Mouse (Mus musculus) heart, adult 2 months (tissue): Measurements from ENCODE around the gene Agl. TPM values are rescaled to one million over a fixed set of nuclear protein-coding genes. Genes with fewer than 3 reads are reported as not detected.

Experiments
- DNase-seq, 2 experiments: peaks; one replicate each; pipeline ENCODE4 v3.0.0; 2021
- H3K27ac ChIP-seq: fragments of 200-600 bp; 2 replicates; pipeline ENCODE4 v1.8.1; 2022
- H3K27me3 ChIP-seq: fragments of 200-500 bp; 2 replicates; pipeline ENCODE4 v1.6.1; 2012; ENCODE audit warnings: mild to moderate bottlenecking, low read length, inconsistent platforms, mixed read lengths; ENCODE audit not compliant: control insufficient read depth, insufficient read depth
- H3K36me3 ChIP-seq: fragments of 200-500 bp; 2 replicates; pipeline ENCODE4 v1.6.1; 2012; ENCODE audit warnings: low read length, inconsistent platforms; ENCODE audit not compliant: control insufficient read depth, insufficient read depth
- H3K4me1 ChIP-seq: fragments of 200-500 bp; 2 replicates; pipeline ENCODE4 v1.6.1; 2011; ENCODE audit warnings: low read length; ENCODE audit not compliant: control insufficient read depth, insufficient read depth
- H3K4me3 ChIP-seq: fragments of 200-600 bp; 2 replicates; pipeline ENCODE4 v1.8.1; 2022
- H3K79me2 ChIP-seq: fragments of 200-500 bp; replicated peaks from 2 replicates; pipeline ENCODE4 v1.6.1; 2012; ENCODE audit warnings: mild to moderate bottlenecking, inconsistent platforms, low read length, moderate library complexity, mixed read lengths; ENCODE audit not compliant: control insufficient read depth, insufficient read depth
- H3K9ac ChIP-seq: fragments of 200-500 bp; 2 replicates; pipeline ENCODE4 v1.6.1; 2012; ENCODE audit warnings: low read depth, mild to moderate bottlenecking, control low read depth, inconsistent platforms, low read length, mixed read lengths
- CTCF ChIP-seq: fragments of 200-600 bp; IDR thresholded peaks from 2 replicates; pipeline ENCODE4 v1.8.1; 2022; ENCODE audit warnings: antibody characterized with exemption, mild to moderate bottlenecking, moderate library complexity
- EP300 ChIP-seq: fragments of 200-500 bp; IDR thresholded peaks from 2 replicates; pipeline ENCODE4 v1.6.1; 2011; ENCODE audit warnings: low read depth, low read length, control low read depth; ENCODE audit not compliant: insufficient read depth
- POLR2A ChIP-seq: fragments of 200-500 bp; IDR thresholded peaks from 2 replicates; pipeline ENCODE4 v1.6.1; 2011; ENCODE audit warnings: mild to moderate bottlenecking, low read depth, low read length, control low read depth; ENCODE audit not compliant: insufficient read depth
- WGBS: fragments of 180-500 bp; shearing (Covaris S2); methylation state at CpG from one replicate; pipeline ENCODE4 v1.1.7; 2018; 5-methylcytosine and 5-hydroxymethylcytosine counted together
- intact Hi-C: fragments of 180-260 bp; cut with DNase I; formaldehyde crosslinking; loops from one replicate; pipeline ENCODE4 v1.15.1; 2025
- polyA plus RNA-seq: library from polyadenylated mRNA; depleted of rRNA; stranded (reverse); fragments of >200 nt; gene quantifications from 2 replicates; pipeline ENCODE4 v1.2.3, GENCODE M21; 2012; rRNA removed
- total RNA-seq, 2 experiments: library from RNA; stranded (reverse); gene quantifications; 2 replicates each; pipeline ENCODE4 v1.2.3; 2021

The Agl gene
- total and polyA plus RNA-seq, 3 experiments = 41.1 to 200 (median 173) TPM

DNA sequence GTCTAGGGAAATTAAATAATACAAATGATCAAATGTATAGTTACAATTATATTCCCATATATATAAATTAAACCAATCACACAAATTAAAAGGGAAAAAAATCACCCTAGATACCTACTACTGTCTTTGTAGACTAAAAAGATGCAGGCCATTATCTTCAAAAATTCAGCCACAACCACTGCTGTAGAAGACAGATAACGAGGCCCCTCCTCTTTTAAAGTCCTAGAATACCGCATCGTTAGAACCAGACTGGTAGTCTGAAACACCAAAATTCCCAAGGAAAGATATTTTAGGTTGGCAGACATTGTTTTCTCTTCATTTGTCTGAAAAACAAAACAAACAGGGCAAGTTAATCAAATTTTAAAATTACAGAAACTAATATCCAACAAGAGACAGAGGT lies 113.7 kb downstream of the Agl start:
- intact Hi-C loops = no loop called here
- TF ChIP-seq EP300 = no peak
- TF ChIP-seq POLR2A = no peak
- no peak for TF ChIP-seq CTCF
- DNase-seq = no peak
- Histone ChIP-seq H3K79me2 (0 out of 2 replicates have a peak, but pooled peaks cover 2% of the 10 kb centered on the region), H3K4me1 (peaks cover 3% of the 10 kb centered on the region), H3K9ac (no peak overlapping the region), H3K36me3 (peaks cover 4% of the 10 kb centered on the region), H3K27me3 (no peaks in the 10 kb centered on the region), H3K27ac (no peak overlapping the region), H3K4me3 (no peak overlapping the region)
- 82% methylated on average over 3 of the region's 3 CpGs for WGBS

Other genes starting within 250 kb of the Agl start
- 10 to 100 TPM; 64.4 to 69.5 TPM for gene Lrrc39, start 245.2 kb downstream of the Agl start, total RNA-seq
- 39.3 and 94.6 TPM in 2 replicates for gene Lrrc39, start 245.2 kb downstream of the Agl start, polyA plus RNA-seq
- gene Sass6, start 213.2 kb downstream of the Agl start, total RNA-seq = 1 to 10 TPM; 2.0 TPM
- gene Sass6, start 213.2 kb downstream of the Agl start, polyA plus RNA-seq = 0.76 and 1.4 TPM in 2 replicates
- gene Trmt13, start 193.6 kb downstream of the Agl start, total RNA-seq = 1 to 10 TPM; 5.4 to 5.5 TPM
- gene Trmt13, start 193.6 kb downstream of the Agl start, polyA plus RNA-seq = 3.6 and 7.3 TPM in 2 replicates
- 10 to 100 TPM; 17.5 to 19.5 TPM for gene Mfsd14a, start 145.5 kb downstream of the Agl start, total RNA-seq
- 12.0 and 23.5 TPM in 2 replicates for gene Mfsd14a, start 145.5 kb downstream of the Agl start, polyA plus RNA-seq
- 1 to 10 TPM in 1 of 2 experiments, under 1 TPM in 1; 0.78 to 1.5 TPM for gene Gm43191, start 126.9 kb downstream of the Agl start, total RNA-seq
- not detected in 2 replicates for gene Gm43191, start 126.9 kb downstream of the Agl start, polyA plus RNA-seq
- gene Slc35a3, start 95.3 kb downstream of the Agl start, total RNA-seq = 10 to 100 TPM; 10.7 to 11.2 TPM
- 5.7 and 10.2 TPM in 2 replicates for gene Slc35a3, start 95.3 kb downstream of the Agl start, polyA plus RNA-seq
- 1 to 10 TPM; 2.4 to 3.2 TPM for gene Frrs1, start 51.3 kb upstream of the Agl start, total RNA-seq
- gene Frrs1, start 51.3 kb upstream of the Agl start, polyA plus RNA-seq = 3.6 TPM in 2 replicates
- gene 4930455H04Rik, start 160.1 kb upstream of the Agl start, total RNA-seq = not detected
- 0.16 TPM in 1 of 2 replicates, not detected in the other for gene 4930455H04Rik, start 160.1 kb upstream of the Agl start, polyA plus RNA-seq
- 10 to 100 TPM; 55.2 to 55.6 TPM for gene Palmd, start 160.8 kb upstream of the Agl start, total RNA-seq
- 13.7 and 21.2 TPM in 2 replicates for gene Palmd, start 160.8 kb upstream of the Agl start, polyA plus RNA-seq